Mouse (Mus musculus) myocyte (in vitro differentiated cells): ENCODE results near the gene Coq10b. TPM values are rescaled to one million over a fixed set of nuclear protein-coding genes. Genes with fewer than 3 reads are reported as not detected.
A peak's percentile ranks its signal among the peaks of the same experiment; 100 is the strongest.

Source experiments
- H3K27me3 ChIP-seq: one replicate; pipeline ENCODE4 v1.6.1; 2011; ENCODE audit not compliant: control insufficient read depth, insufficient read depth, insufficient read length
- H3K36me3 ChIP-seq: one replicate; pipeline ENCODE4 v1.6.1; 2011; ENCODE audit not compliant: control insufficient read depth, insufficient read depth
- H3K4me2 ChIP-seq: one replicate; pipeline ENCODE4 v1.6.1; 2011; ENCODE audit warnings: low read depth, control low read depth
- H3K4me3 ChIP-seq: one replicate; pipeline ENCODE4 v1.5.1; 2011; ENCODE audit warnings: mild to moderate bottlenecking, control low read depth, moderate library complexity
- H3K79me2 ChIP-seq: one replicate; pipeline ENCODE4 v1.6.1; 2011; ENCODE audit not compliant: control insufficient read depth, insufficient read depth
- H3ac ChIP-seq: one replicate; pipeline ENCODE4 v1.6.1; 2011; ENCODE audit not compliant: control insufficient read depth, insufficient read length
- CEBPB ChIP-seq: IDR thresholded peaks from 2 replicates; pipeline ENCODE4 v1.6.1; 2011; ENCODE audit warnings: mild to moderate bottlenecking, moderate library complexity; ENCODE audit not compliant: poor library complexity, insufficient read depth, severe bottlenecking
- E2F4 ChIP-seq: IDR thresholded peaks from one replicate; pipeline ENCODE4 v1.6.1; 2011; ENCODE audit warnings: mild to moderate bottlenecking, control low read depth, moderate library complexity; ENCODE audit not compliant: insufficient read depth
- MAX ChIP-seq: IDR thresholded peaks from one replicate; pipeline ENCODE4 v1.6.1; 2011; ENCODE audit warnings: low read depth, mild to moderate bottlenecking, control low read depth
- MYOD1 ChIP-seq, 3 experiments: IDR thresholded peaks; one replicate each; pipeline ENCODE4 v1.6.1; 2011; ENCODE audit warnings: control low read depth in 2 of 3, low read depth in 2 of 3, mild to moderate bottlenecking in 2 of 3, moderate library complexity in 1 of 3; ENCODE audit not compliant: insufficient read length in 2 of 3, control insufficient read depth in 1 of 3
- MYOG ChIP-seq, 3 experiments: IDR thresholded peaks; one replicate each; pipeline ENCODE4 v1.6.1; 2011; ENCODE audit warnings: control low read depth in 2 of 3, low read depth in 2 of 3, mild to moderate bottlenecking in 2 of 3; ENCODE audit not compliant: insufficient read length in 2 of 3, control insufficient read depth in 1 of 3, insufficient read depth in 1 of 3
- POLR2A ChIP-seq: IDR thresholded peaks from one replicate; pipeline ENCODE4 v1.6.1; 2011; ENCODE audit warnings: low read depth, mild to moderate bottlenecking, control low read depth, moderate library complexity; ENCODE audit not compliant: insufficient read length
- POLR2AphosphoS2 ChIP-seq: IDR thresholded peaks from one replicate; pipeline ENCODE4 v1.6.1; 2011; ENCODE audit warnings: low read depth, control low read depth; ENCODE audit not compliant: insufficient read length
- REST ChIP-seq: IDR thresholded peaks from one replicate; pipeline ENCODE4 v1.6.1; 2011; ENCODE audit warnings: mild to moderate bottlenecking, control low read depth, moderate library complexity; ENCODE audit not compliant: insufficient read depth, insufficient read length
- SRF ChIP-seq: IDR thresholded peaks from one replicate; pipeline ENCODE4 v1.6.1; 2011; ENCODE audit warnings: low read depth; ENCODE audit not compliant: control insufficient read depth, insufficient read length
- TCF12 ChIP-seq: IDR thresholded peaks from one replicate; pipeline ENCODE4 v1.6.1; 2011; ENCODE audit warnings: mild to moderate bottlenecking, control low read depth; ENCODE audit not compliant: poor library complexity, insufficient read depth, severe bottlenecking
- TCF3 ChIP-seq: IDR thresholded peaks from one replicate; pipeline ENCODE4 v1.6.1; 2011; ENCODE audit warnings: low read depth, control low read depth; ENCODE audit not compliant: insufficient read length
- USF1 ChIP-seq: IDR thresholded peaks from one replicate; pipeline ENCODE4 v1.6.1; 2011; ENCODE audit warnings: low read depth, mild to moderate bottlenecking, control low read depth, moderate library complexity
- polyA plus RNA-seq: library from polyadenylated mRNA; unstranded; fragments of >200 nt; fragmentation: generic; extraction: Trizol; gene quantifications from one replicate; pipeline ENCODE4 v1.2.1, GENCODE M21; 2012; ENCODE audit warnings: missing spikeins

Coq10b gene
- polyA plus RNA-seq, 1 experiment: 18.5 TPM

DNA sequence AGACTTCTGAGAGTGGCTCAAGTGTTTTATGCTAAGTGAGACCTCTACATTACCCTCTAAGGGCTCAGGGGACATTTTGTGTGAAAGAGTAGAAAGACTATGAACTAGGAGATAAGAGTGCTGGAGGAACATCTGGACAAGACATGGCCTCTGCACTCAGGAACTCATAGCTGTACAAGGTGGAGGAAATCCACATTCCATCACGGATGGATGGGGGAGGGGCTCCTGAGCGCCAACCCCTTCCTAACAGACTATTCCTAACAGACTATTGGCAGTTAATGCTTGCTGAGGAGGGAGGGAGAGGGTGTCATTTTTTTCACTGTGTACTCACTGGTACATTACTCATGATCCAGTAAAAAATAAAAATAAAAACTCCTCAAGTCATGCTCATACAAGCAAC is 22.2 kb downstream of the Coq10b start:
- Histone ChIP-seq H3K36me3 (peaks cover 68% of the 10 kb centered on the region), H3K79me2 (peaks cover 4% of the 10 kb centered on the region), H3K4me3 (no peak overlapping the region), H3ac (no peak overlapping the region), H3K27me3 (no peaks in the 10 kb centered on the region), H3K4me2 (no peak overlapping the region)
- TF ChIP-seq TCF3: no peak
- TF ChIP-seq POLR2AphosphoS2: peak; percentile 42

- Histone ChIP-seq H3K4me3 (no peak overlapping the region), H3K36me3 (peaks cover 70% of the 10 kb centered on the region), H3K27me3 (no peaks in the 10 kb centered on the region), H3K4me2 (no peak overlapping the region), H3K79me2 (peaks cover 4% of the 10 kb centered on the region), H3ac (no peak overlapping the region)
- TF ChIP-seq E2F4: no peak
These were observed 23.3 kb downstream of the Coq10b start for GRCm38 (mm10) chr1:55075652-55076394.

DNA sequence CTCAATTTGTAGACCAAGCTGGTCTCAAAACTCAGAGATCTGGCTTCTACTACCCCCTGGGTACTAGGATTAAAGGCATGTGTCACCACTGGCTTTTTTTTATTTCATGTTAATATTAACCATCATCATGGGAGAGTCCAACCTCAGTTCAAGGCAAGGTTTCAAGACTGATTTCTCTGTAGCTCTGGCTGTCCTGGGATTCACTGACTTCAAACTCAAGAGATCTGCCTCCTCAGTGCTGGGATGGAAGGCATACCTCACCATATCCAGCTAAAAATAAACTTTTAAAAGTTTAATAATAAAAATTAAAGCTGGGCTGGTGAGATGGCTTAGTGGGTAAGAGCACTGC is 23.8 kb downstream of the Coq10b start:
- Histone ChIP-seq H3K27me3 (no peaks in the 10 kb centered on the region), H3K4me2 (no peak overlapping the region), H3K79me2 (peaks cover 7% of the 10 kb centered on the region), H3K4me3 (no peak overlapping the region), H3K36me3 (peaks cover 70% of the 10 kb centered on the region), H3ac (no peak overlapping the region)
- TF ChIP-seq MYOD1 (IDR thresholded peaks at IDR 0.05; ENCODE audit: control insufficient read depth in 1 of 3, insufficient read length in 2 of 3, low read depth in 2 of 3): no peak
- no peak for TF ChIP-seq POLR2AphosphoS2
- no peak for TF ChIP-seq POLR2A
- TF ChIP-seq TCF3: no peak
- TF ChIP-seq REST: no peak
- TF ChIP-seq MAX: no peak
- no peak for TF ChIP-seq MYOG (IDR thresholded peaks at IDR 0.05; ENCODE audit: control insufficient read depth in 1 of 3, insufficient read depth in 1 of 3, insufficient read length in 2 of 3, low read depth in 2 of 3)
- no peak for TF ChIP-seq SRF
- no peak for TF ChIP-seq E2F4
- no peak for TF ChIP-seq USF1
- no peak for TF ChIP-seq CEBPB
- no peak for TF ChIP-seq TCF12

GRCm38 (mm10) chr1:55076849-55077516 is 24.4 kb downstream of the Coq10b start:
- H3K4me2 ChIP-seq: no peak overlapping the region
- H3K27me3 ChIP-seq: no peaks in the 10 kb centered on the region
- no peak overlapping the region for H3ac ChIP-seq
- H3K79me2 ChIP-seq: peaks cover 13% of the 10 kb centered on the region
- peak; percentile 74 for TF ChIP-seq POLR2AphosphoS2
- TF ChIP-seq SRF: no peak
- no peak for TF ChIP-seq TCF3
- no peak overlapping the region for H3K4me3 ChIP-seq
- peaks cover 70% of the 10 kb centered on the region for H3K36me3 ChIP-seq

GRCm38 (mm10) chr1:55079677-55080076 is 27.1 kb downstream of the Coq10b start:
- Histone ChIP-seq H3K4me2 (no peak overlapping the region), H3K27me3 (no peaks in the 10 kb centered on the region), H3K4me3 (no peak overlapping the region), H3ac (no peak overlapping the region), H3K36me3 (peaks cover 81% of the 10 kb centered on the region), H3K79me2 (peaks cover 40% of the 10 kb centered on the region)
- TF ChIP-seq POLR2A (no peak), MYOG (IDR thresholded peaks at IDR 0.05; ENCODE audit: control insufficient read depth in 1 of 3, insufficient read depth in 1 of 3, insufficient read length in 2 of 3, low read depth in 2 of 3) (no peak), SRF (no peak), TCF12 (no peak), USF1 (no peak), REST (no peak), POLR2AphosphoS2 (no peak), CEBPB (no peak)

GRCm38 (mm10) chr1:55082106-55082505 is 29.5 kb downstream of the Coq10b start:
- no peak overlapping the region for H3ac ChIP-seq
- H3K27me3 ChIP-seq: no peaks in the 10 kb centered on the region
- peaks cover 80% of the 10 kb centered on the region for H3K36me3 ChIP-seq
- H3K4me2 ChIP-seq: no peak overlapping the region
- H3K4me3 ChIP-seq: no peak overlapping the region
- no peak for TF ChIP-seq CEBPB
- TF ChIP-seq SRF: no peak
- no peak for TF ChIP-seq MYOD1 (IDR thresholded peaks at IDR 0.05; ENCODE audit: control insufficient read depth in 1 of 3, insufficient read length in 2 of 3, low read depth in 2 of 3)
- TF ChIP-seq MAX: no peak
- TF ChIP-seq POLR2AphosphoS2: no peak
- TF ChIP-seq MYOG (IDR thresholded peaks at IDR 0.05; ENCODE audit: control insufficient read depth in 1 of 3, insufficient read depth in 1 of 3, insufficient read length in 2 of 3, low read depth in 2 of 3): no peak
- no peak for TF ChIP-seq USF1
- no peak for TF ChIP-seq POLR2A
- no peak for TF ChIP-seq TCF12
- no peak for TF ChIP-seq TCF3
- no peak for TF ChIP-seq REST
- TF ChIP-seq E2F4: no peak
- H3K79me2 ChIP-seq: peaks cover 64% of the 10 kb centered on the region
